Comparison of ENCODE assay signal across 17 mouse cellular contexts in the genomic region with DNA sequence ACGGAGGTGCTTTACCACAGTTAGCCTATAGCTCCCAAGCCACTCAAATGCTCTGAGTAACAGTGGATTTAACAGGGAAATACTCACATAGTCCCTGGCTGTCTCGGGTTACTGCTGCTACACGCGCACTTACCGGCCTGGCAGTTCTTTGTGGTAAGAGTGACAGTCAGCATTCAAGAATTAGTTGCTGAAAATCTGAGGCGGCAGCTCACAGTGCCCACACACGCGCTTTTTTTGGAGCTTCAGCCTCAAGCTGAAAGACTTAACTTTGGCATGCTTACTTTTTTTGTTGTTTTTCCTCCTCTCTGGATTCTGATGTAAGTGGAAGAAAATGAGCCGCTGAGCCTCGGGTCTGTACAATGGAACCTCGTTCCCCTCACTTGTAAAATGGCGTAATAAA. TPM values are rescaled to one million over a fixed set of nuclear protein-coding genes. Genes with fewer than 3 reads are reported as not detected.
DNase-seq lines count a peak whose midpoint lies in the region; ATAC-seq lines count a peak whose summit lies in the region.
"Had no signal": no experiment of that assay in that cellular context is flagged by ENCODE, and none has a peak within 500 bp of the region (broad histone marks: within the 10 kb centered on the region; RNA-seq: fewer than 3 reads in every experiment).

No protein-coding gene starts in this region.

- no peak overlapping the region for H3K4me3 ChIP-seq in lung, embryonic 15.5 days
- H3K4me3 ChIP-seq: embryonic facial prominence, embryonic 13.5 days; liver, embryonic 15.5 days had no signal

- no peaks in the 10 kb centered on the region for H3K36me3 ChIP-seq in lung, embryonic 15.5 days
- H3K36me3 ChIP-seq: embryonic facial prominence, embryonic 13.5 days; liver, embryonic 15.5 days had no signal

- no peak overlapping the region for H3K4me2 ChIP-seq in lung, embryonic 15.5 days
- H3K4me2 ChIP-seq: embryonic facial prominence, embryonic 13.5 days; liver, embryonic 15.5 days had no signal

- H3K9me3 ChIP-seq in lung, embryonic 15.5 days, result no peaks in the 10 kb centered on the region
- H3K9me3 ChIP-seq: embryonic facial prominence, embryonic 13.5 days; liver, embryonic 15.5 days had no signal

- peaks cover 18% of the 10 kb centered on the region; the same call in 1 of the 2 replicates for H3K4me1 ChIP-seq in lung, embryonic 15.5 days
- H3K4me1 ChIP-seq: embryonic facial prominence, embryonic 13.5 days; liver, embryonic 15.5 days had no signal

- WGBS in lung, embryonic 15.5 days, result 58% methylated on average over 12 of the region's 12 CpGs

- ATAC-seq in lung, embryonic 15.5 days (ENCODE audit: borderline replicate concordance, extremely low read depth, low FRiP score, low TSS enrichment), result no peak
- ATAC-seq: forebrain, postnatal 0 days had no signal

- DNase-seq in lung, postnatal 25 days (ENCODE audit: low spot score), result no peak
- peak; percentile 18 for DNase-seq in R1 (ENCODE audit: low read depth, low spot score)
- peak; percentile 22 to 64 for DNase-seq in frontal cortex, adult 2 months (ENCODE audit: extremely low spot score in 1 of 2, low spot score in 1 of 2)
- DNase-seq in right cerebral cortex, postnatal 10 days (ENCODE audit: low spot score in 2 of 2), result peak; percentile 45 to 59
- DNase-seq in kidney, adult 9 months, result no peak
- DNase-seq in heart, adult 18-20 months, result no peak
- DNase-seq: adrenal gland, postnatal 36 days; cerebellum, adult 11 months; forebrain, postnatal 0 days; heart, postnatal 10 days; spleen, adult 18-20 months had no signal

- H3K9ac ChIP-seq in lung, embryonic 15.5 days, result no peak overlapping the region
- H3K9ac ChIP-seq: embryonic facial prominence, embryonic 13.5 days; forebrain, postnatal 0 days; liver, embryonic 15.5 days had no signal

- no peaks in the 10 kb centered on the region for H3K27me3 ChIP-seq in lung, embryonic 15.5 days
- H3K27me3 ChIP-seq: CH12.LX; embryonic facial prominence, embryonic 13.5 days; liver, embryonic 15.5 days had no signal

- H3K27ac ChIP-seq in lung, embryonic 15.5 days, result 0 out of 2 replicates have a peak overlapping the region, but pooled peaks have one; percentile 0
- H3K27ac ChIP-seq: embryonic facial prominence, embryonic 13.5 days; liver, embryonic 15.5 days had no signal

RNA-seq across cellular contexts. Expression of a gene that starts 20.8 kb away (rescaled TPM):
- polyA plus RNA-seq in lung, embryonic 15.5 days (2015; fragmentation: Nextera tagmentation; extraction: Ambion mirVana), result 5.8 and 6.6 TPM in 2 replicates
- 0.13 and 0.14 TPM in 2 replicates for polyA plus RNA-seq in frontal cortex, adult 2 months (2012; rRNA removed)
- not detected for total RNA-seq in heart, adult 18-20 months (2021)
- total RNA-seq: granulocyte monocyte progenitor cell, adult 5-6 weeks; heart, postnatal 10 days had no signal
- polyA plus RNA-seq: embryonic facial prominence, embryonic 13.5 days had no signal

RNA-seq across cellular contexts. Expression of a gene that starts 21.8 kb away (rescaled TPM):
- polyA plus RNA-seq in lung, embryonic 15.5 days (2015; fragmentation: Nextera tagmentation; extraction: Ambion mirVana), result 0.35 TPM in 2 replicates
- 0.10 and 0.11 TPM in 2 replicates for polyA plus RNA-seq in frontal cortex, adult 2 months (2012; rRNA removed)
- total RNA-seq in heart, adult 18-20 months (2021), result under 1 TPM in 1 of 2 experiments, not detected in 1; 0.15 TPM
- total RNA-seq: forebrain, postnatal 0 days; granulocyte monocyte progenitor cell, adult 5-6 weeks; megakaryocyte, adult 5-6 weeks had no signal
- polyA plus RNA-seq: embryonic facial prominence, embryonic 13.5 days; forebrain, postnatal 0 days had no signal

Comparison
In these comparisons a context has a peak if more than half of its experiments do, and no peak if none do; other contexts are left out.
1. DNase-seq: peak in R1 (single experiment), frontal cortex, adult 2 months (2 of 2) and right cerebral cortex, postnatal 10 days (2 of 2); none in lung, postnatal 25 days (single experiment), kidney, adult 9 months (single experiment) and heart, adult 18-20 months (0 of 2).